Mouse (Mus musculus): Measurements from ENCODE around the gene Rps6. TPM values are rescaled to one million over a fixed set of nuclear protein-coding genes. Genes with fewer than 3 reads are reported as not detected.

Rps6 gene
- 702 TPM for polyA plus RNA-seq (2014; fragmentation: Illumina TruSeq; extraction: RNeasy Lipid Tissue Mini Kit (QIAGEN cat#74804); ENCODE audit: low read depth, low replicate concordance)

GRCm38 (mm10) chr4:86857113-86858069 lies at the start of gene Rps6:
Rps6 (minus strand) TSS chr4:86857412.

GRCm38 (mm10) chr4:86874146-86874847 lies 17.1 kb upstream of the Rps6 start, which contains the start of gene Acer2:
Acer2 (plus strand) TSS chr4:86874396.

Other genes with a start within 250 kb of the Rps6 start
- gene Haus6, start 245.4 kb downstream of the Rps6 start, polyA plus RNA-seq (2014; fragmentation: Illumina TruSeq; extraction: RNeasy Lipid Tissue Mini Kit (QIAGEN cat#74804); ENCODE audit: low read depth, low replicate concordance): 10.1 TPM
- 13.1 TPM for gene Plin2, start 187.4 kb downstream of the Rps6 start, polyA plus RNA-seq (2014; fragmentation: Illumina TruSeq; extraction: RNeasy Lipid Tissue Mini Kit (QIAGEN cat#74804); ENCODE audit: low read depth, low replicate concordance)
- gene Dennd4c, start 108.9 kb downstream of the Rps6 start, polyA plus RNA-seq (2014; fragmentation: Illumina TruSeq; extraction: RNeasy Lipid Tissue Mini Kit (QIAGEN cat#74804); ENCODE audit: low read depth, low replicate concordance): 37.3 TPM
- gene Acer2, start 17.0 kb upstream of the Rps6 start, polyA plus RNA-seq (2014; fragmentation: Illumina TruSeq; extraction: RNeasy Lipid Tissue Mini Kit (QIAGEN cat#74804); ENCODE audit: low read depth, low replicate concordance): 17.2 TPM